In genomic region chr14:36123775-36124335, GRCm38 (mm10) we compare ENCODE assay signal across 32 mouse cellular contexts. TPM values are rescaled to one million over a fixed set of nuclear protein-coding genes. Genes with fewer than 3 reads are reported as not detected.
"Had no signal": no experiment of that assay in that cellular context is flagged by ENCODE, and none has a peak within 500 bp of the region (broad histone marks: within the 10 kb centered on the region; RNA-seq: fewer than 3 reads in every experiment).

No protein-coding gene starts in this region.

- H3K36me3 ChIP-seq: limb, embryonic 12.5 days; limb, embryonic 15.5 days; lung, embryonic 15.5 days; midbrain, embryonic 10.5 days; midbrain, embryonic 13.5 days had no signal

- H3K4me3 ChIP-seq: limb, embryonic 12.5 days; limb, embryonic 15.5 days; lung, embryonic 15.5 days; megakaryocyte, embryonic 14.5 days; midbrain, embryonic 10.5 days; midbrain, embryonic 13.5 days; myocyte had no signal

- H3K9me3 ChIP-seq: limb, embryonic 12.5 days; limb, embryonic 15.5 days; lung, embryonic 15.5 days; megakaryocyte, embryonic 14.5 days; midbrain, embryonic 10.5 days; midbrain, embryonic 13.5 days had no signal

- H3K4me2 ChIP-seq: limb, embryonic 12.5 days; limb, embryonic 15.5 days; liver, embryonic 11.5 days; lung, embryonic 15.5 days; midbrain, embryonic 13.5 days had no signal

- H3K27ac ChIP-seq: limb, embryonic 12.5 days; limb, embryonic 15.5 days; liver, embryonic 14.5 days; lung, embryonic 15.5 days; midbrain, embryonic 10.5 days; midbrain, embryonic 13.5 days; stomach, postnatal 0 days had no signal

- H3K9ac ChIP-seq: limb, embryonic 12.5 days; limb, embryonic 15.5 days; liver, embryonic 14.5 days; lung, embryonic 15.5 days; midbrain, embryonic 13.5 days had no signal

- H3K27me3 ChIP-seq: limb, embryonic 12.5 days; limb, embryonic 15.5 days; lung, embryonic 15.5 days; megakaryocyte, embryonic 14.5 days; midbrain, embryonic 13.5 days had no signal

- ATAC-seq: midbrain, embryonic 13.5 days; midbrain, embryonic 16.5 days had no signal

- H3K4me1 ChIP-seq: limb, embryonic 12.5 days; limb, embryonic 15.5 days; lung, embryonic 15.5 days; megakaryocyte, embryonic 14.5 days; midbrain, embryonic 10.5 days; midbrain, embryonic 13.5 days had no signal

- DNase-seq: kidney, adult 9 months; kidney, postnatal 14 days; kidney, postnatal 4 days; left cerebral cortex, postnatal 4 days; lung, adult 18-20 months; lung, postnatal 10 days; lung, postnatal 36 days; right cerebral cortex, adult 18-20 months; right cerebral cortex, postnatal 14 days; right cerebral cortex, postnatal 4 days; thymus, adult 2 months; thymus, postnatal 14 days; thymus, postnatal 4 days had no signal

RNA-seq across cellular contexts. Expression of gene 4930474N05Rik, which starts 29.1 kb away (rescaled TPM):
- total RNA-seq: layer of hippocampus, adult 18-20 months; layer of hippocampus, postnatal 14 days; left cerebral cortex, adult 8-10 months; left cerebral cortex, postnatal 14 days; left cerebral cortex, postnatal 4 days; monocyte, adult 5-6 weeks had no signal
- polyA plus RNA-seq: kidney, embryonic 16.5 days; limb, embryonic 12.5 days; limb, embryonic 15.5 days; liver, embryonic 11.5 days; liver, embryonic 14.5 days; lung, embryonic 15.5 days; midbrain, embryonic 10.5 days; midbrain, embryonic 13.5 days; midbrain, embryonic 16.5 days; myocyte; neural tube, embryonic 11.5 days; stomach, embryonic 14.5 days; stomach, postnatal 0 days; thymus, adult 2 months had no signal
